Mouse (Mus musculus): ENCODE measurements at regions not wholly inside any gene's neighbourhood (a gene's known extent, or its start where the extent isn't known, plus 50 kb on each side); places are given as distances from the start of the nearest gene placed in this dataset.
"Not testable (repeated sequence)": the region's sequence is repeated elsewhere in the genome, so short reads cannot be mapped to it uniquely, and the experiment has no call there.

- no peak for DNase-seq (ENCODE audit: extremely low read depth, insufficient read length, low spot score)
Observed at GRCm38 (mm10) chr11:12589757-12590373, 125.1 kb upstream of the Cobl start.

- DNase-seq (ENCODE audit: extremely low read depth, insufficient read length, low spot score) = not testable (repeated sequence)
Observed at GRCm38 (mm10) chr11:12584851-12585680, 120.3 kb upstream of the Cobl start.

GRCm38 (mm10) chr11:12578999-12579576 lies 114.3 kb upstream of the Cobl start:
- DNase-seq (ENCODE audit: extremely low read depth, insufficient read length, low spot score) = peak; percentile 2

- no peak for DNase-seq (ENCODE audit: extremely low read depth, insufficient read length, low spot score)
Observed at GRCm38 (mm10) chr11:12559663-12560062, 94.9 kb upstream of the Cobl start.

- no peak for DNase-seq (ENCODE audit: extremely low read depth, insufficient read length, low spot score)
Observed at GRCm38 (mm10) chr11:12558995-12559633, 94.4 kb upstream of the Cobl start.

GRCm38 (mm10) chr11:12558176-12558575 lies 93.4 kb upstream of the Cobl start:
- DNase-seq (ENCODE audit: extremely low read depth, insufficient read length, low spot score) = no peak

- no peak for DNase-seq (ENCODE audit: extremely low read depth, insufficient read length, low spot score)
Observed at GRCm38 (mm10) chr11:12545771-12546170, 81.0 kb upstream of the Cobl start.

GRCm38 (mm10) chr11:12543042-12543441 lies 78.3 kb upstream of the Cobl start:
- DNase-seq (ENCODE audit: extremely low read depth, insufficient read length, low spot score) = no peak

GRCm38 (mm10) chr11:12540333-12540870 lies 75.6 kb upstream of the Cobl start:
- DNase-seq (ENCODE audit: extremely low read depth, insufficient read length, low spot score) = no peak

- no peak for DNase-seq (ENCODE audit: extremely low read depth, insufficient read length, low spot score)
Observed at GRCm38 (mm10) chr11:12535063-12535462, 70.3 kb upstream of the Cobl start.

GRCm38 (mm10) chr11:12532288-12532687 lies 67.5 kb upstream of the Cobl start:
- DNase-seq (ENCODE audit: extremely low read depth, insufficient read length, low spot score) = no peak

GRCm38 (mm10) chr11:12522063-12522462 lies 57.3 kb upstream of the Cobl start:
- DNase-seq (ENCODE audit: extremely low read depth, insufficient read length, low spot score) = not testable (repeated sequence)

GRCm38 (mm10) chr11:12521286-12521685 lies 56.5 kb upstream of the Cobl start:
- no peak for DNase-seq (ENCODE audit: extremely low read depth, insufficient read length, low spot score)

- no peak for DNase-seq (ENCODE audit: extremely low read depth, insufficient read length, low spot score)
Observed at GRCm38 (mm10) chr11:12516374-12516773, 51.6 kb upstream of the Cobl start.

All from 3134 (cell line).